Mouse (Mus musculus): ENCODE data around the gene Fam209.
A peak's percentile ranks its signal among the peaks of the same experiment; 100 is the strongest.

Gene Fam209

GRCm38 (mm10) chr2:172477860-172478259 lies 5.5 kb downstream of the Fam209 start:
- DNase-seq (ENCODE audit: low read depth): peak; percentile 66

- no peak for DNase-seq (ENCODE audit: low read depth)
Measured at GRCm38 (mm10) chr2:172480296-172480695, 8.0 kb downstream of the Fam209 start.

GRCm38 (mm10) chr2:172481654-172482385 lies 9.5 kb downstream of the Fam209 start:
- no peak for DNase-seq (ENCODE audit: low read depth)

- no peak for DNase-seq (ENCODE audit: low read depth)
Measured at GRCm38 (mm10) chr2:172483766-172484413, 11.6 kb downstream of the Fam209 start.

- no peak for DNase-seq (ENCODE audit: low read depth)
Measured at GRCm38 (mm10) chr2:172484696-172485370, 12.5 kb downstream of the Fam209 start.

- DNase-seq (ENCODE audit: low read depth): no peak
Measured at GRCm38 (mm10) chr2:172496736-172497345, 24.5 kb downstream of the Fam209 start.

- no peak for DNase-seq (ENCODE audit: low read depth)
Measured at GRCm38 (mm10) chr2:172498823-172499222, 26.5 kb downstream of the Fam209 start.

GRCm38 (mm10) chr2:172500752-172501316 lies 28.5 kb downstream of the Fam209 start:
- no peak for DNase-seq (ENCODE audit: low read depth)

- peak; percentile 66 for DNase-seq (ENCODE audit: low read depth)
Measured at GRCm38 (mm10) chr2:172501341-172501740, 29.0 kb downstream of the Fam209 start.

GRCm38 (mm10) chr2:172502168-172502567 lies 29.8 kb downstream of the Fam209 start:
- DNase-seq (ENCODE audit: low read depth): no peak

GRCm38 (mm10) chr2:172506121-172506520 lies 33.8 kb downstream of the Fam209 start:
- DNase-seq (ENCODE audit: low read depth): no peak

GRCm38 (mm10) chr2:172510056-172510712 lies 37.9 kb downstream of the Fam209 start:
- no peak for DNase-seq (ENCODE audit: low read depth)

GRCm38 (mm10) chr2:172510899-172511298 lies 38.6 kb downstream of the Fam209 start:
- no peak for DNase-seq (ENCODE audit: low read depth)

GRCm38 (mm10) chr2:172516407-172516992 lies 44.2 kb downstream of the Fam209 start:
- DNase-seq (ENCODE audit: low read depth): no peak

- DNase-seq (ENCODE audit: low read depth): no peak
Measured at GRCm38 (mm10) chr2:172520616-172521371, 48.5 kb downstream of the Fam209 start.

- no peak for DNase-seq (ENCODE audit: low read depth)
Measured at GRCm38 (mm10) chr2:172522528-172522927, 50.2 kb downstream of the Fam209 start.
